Mouse (Mus musculus): ENCODE measurements at regions not wholly inside any gene's neighbourhood (a gene's known extent, or its start where the extent isn't known, plus 50 kb on each side); places are given as distances from the start of the nearest gene placed in this dataset.

DNA sequence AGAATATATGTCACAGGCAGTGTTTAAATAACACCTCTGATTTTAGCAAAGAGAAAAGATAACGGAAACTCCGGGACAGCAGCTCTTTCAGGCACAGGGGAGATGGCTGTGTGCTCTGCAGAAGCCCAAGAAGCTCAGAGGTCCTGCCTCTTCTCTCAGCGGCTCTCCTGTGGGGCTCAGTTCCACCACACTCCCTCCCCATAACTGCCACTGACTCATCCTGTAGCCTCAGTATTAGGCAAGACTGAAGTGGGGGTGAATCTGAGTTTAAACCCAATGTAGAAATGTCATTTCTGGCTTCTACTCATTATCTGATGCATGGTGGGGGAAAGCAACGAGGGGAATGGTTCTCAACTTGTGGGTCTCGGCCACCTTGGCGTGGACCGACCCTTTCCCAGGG is 114.3 kb downstream of the Spata18 start:
- DNase-seq (ENCODE audit: low spot score) (no peak), ATAC-seq (ENCODE audit: extremely low read depth, insufficient number of reproducible peaks, low FRiP score, poor library complexity, severe bottlenecking) (no peak)
- no peaks in the 10 kb centered on the region for H3K36me3 ChIP-seq (replicated peaks)
- TF ChIP-seq CTCF (IDR thresholded peaks at IDR 0.05; ENCODE audit: low read depth, low read length) (no peak), POLR2AphosphoS5 (IDR thresholded peaks at IDR 0.05; ENCODE audit: insufficient replicate concordance, low read depth, low read length) (no peak), TAL1 (conservative IDR thresholded peaks at IDR 0.05; ENCODE audit: low read depth, low read length) (no peak), GATA1 (IDR thresholded peaks at IDR 0.05; ENCODE audit: borderline replicate concordance, low read length) (no peak), GATA2 (IDR thresholded peaks at IDR 0.05; ENCODE audit: borderline replicate concordance, low read depth, low read length) (no peak)
- H3K9me3 ChIP-seq (replicated peaks): no peaks in the 10 kb centered on the region
- no peak overlapping the region for H3K4me3 ChIP-seq (ENCODE audit: low read depth, low read length)
- no peaks in the 10 kb centered on the region for H3K27me3 ChIP-seq (ENCODE audit: insufficient read depth, low read length)
- no peaks in the 10 kb centered on the region for H3K4me1 ChIP-seq (ENCODE audit: insufficient read depth, low read depth, low read length)

DNA sequence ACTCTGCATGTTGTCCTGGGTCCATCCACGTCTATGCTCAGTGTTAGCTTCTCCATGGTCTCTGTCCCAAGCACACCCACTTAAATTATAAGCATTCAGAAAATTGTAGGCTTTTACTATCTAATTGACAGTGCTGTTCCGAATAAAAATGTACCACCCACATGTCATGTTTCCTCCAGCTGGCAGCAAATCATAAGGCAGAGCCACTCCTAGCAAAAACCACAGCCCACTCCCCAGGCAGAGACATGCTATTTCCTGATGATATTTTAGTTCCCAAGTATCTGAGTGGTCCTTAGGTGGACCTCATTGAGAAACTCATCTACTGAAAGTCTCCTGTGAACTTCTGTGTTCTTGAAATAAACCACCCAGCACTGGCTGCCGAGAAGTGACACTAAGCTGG is 117.1 kb downstream of the Spata18 start:
- Histone ChIP-seq H3K4me3 (ENCODE audit: low read depth, low read length) (no peak overlapping the region), H3K4me1 (ENCODE audit: insufficient read depth, low read depth, low read length) (no peaks in the 10 kb centered on the region), H3K36me3 (replicated peaks) (no peaks in the 10 kb centered on the region), H3K27me3 (ENCODE audit: insufficient read depth, low read length) (no peaks in the 10 kb centered on the region), H3K9me3 (replicated peaks) (no peaks in the 10 kb centered on the region)
- no peak for TF ChIP-seq GATA1 (IDR thresholded peaks at IDR 0.05; ENCODE audit: borderline replicate concordance, low read length)
- no peak for TF ChIP-seq TAL1 (conservative IDR thresholded peaks at IDR 0.05; ENCODE audit: low read depth, low read length)
- no peak for TF ChIP-seq CTCF (IDR thresholded peaks at IDR 0.05; ENCODE audit: low read depth, low read length)
- TF ChIP-seq POLR2AphosphoS5 (IDR thresholded peaks at IDR 0.05; ENCODE audit: insufficient replicate concordance, low read depth, low read length): no peak
- TF ChIP-seq GATA2 (IDR thresholded peaks at IDR 0.05; ENCODE audit: borderline replicate concordance, low read depth, low read length): no peak
- no peak for ATAC-seq (ENCODE audit: extremely low read depth, insufficient number of reproducible peaks, low FRiP score, poor library complexity, severe bottlenecking)
- no peak for DNase-seq (ENCODE audit: low spot score)

DNA sequence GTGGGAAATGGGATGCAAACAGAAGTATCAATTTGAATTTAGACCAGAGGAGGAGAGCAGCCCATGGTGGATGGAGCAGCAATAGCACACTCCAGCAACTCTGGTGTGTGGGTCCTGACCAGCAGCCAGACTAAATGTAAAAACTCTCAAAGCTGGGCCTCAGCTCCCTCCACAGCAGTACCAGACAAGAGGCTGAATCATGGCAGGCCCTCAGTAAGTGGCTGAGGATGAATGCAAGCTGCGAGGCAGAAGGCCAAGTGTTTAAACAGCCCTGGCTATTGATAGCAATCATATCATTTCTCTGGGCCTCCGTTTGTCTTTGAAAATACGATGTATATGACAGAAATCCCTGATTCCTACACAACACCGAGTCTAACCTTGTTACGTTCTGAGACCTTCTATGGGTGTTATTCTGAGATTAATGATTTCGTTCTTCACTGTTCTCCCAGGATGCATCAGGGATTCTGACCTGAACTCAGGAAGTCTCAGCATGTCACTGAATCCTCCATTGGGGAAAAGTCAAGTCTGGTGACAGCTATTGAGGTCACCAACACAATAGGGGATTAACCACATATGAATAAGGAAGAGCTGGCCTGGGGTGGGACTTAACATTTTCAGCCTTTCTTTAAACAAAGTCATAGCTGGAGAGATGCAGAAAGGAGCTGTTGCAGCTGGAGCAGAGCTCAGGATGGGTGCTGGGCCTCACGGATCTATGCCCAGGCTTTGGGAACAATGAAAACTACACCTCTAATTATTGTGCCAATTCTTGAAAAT is 124.8 kb downstream of the Spata18 start:
- Histone ChIP-seq H3K4me3 (ENCODE audit: low read depth, low read length) (no peak overlapping the region), H3K27me3 (ENCODE audit: insufficient read depth, low read length) (no peaks in the 10 kb centered on the region), H3K4me1 (ENCODE audit: insufficient read depth, low read depth, low read length) (no peaks in the 10 kb centered on the region), H3K36me3 (replicated peaks) (no peaks in the 10 kb centered on the region), H3K9me3 (replicated peaks) (no peaks in the 10 kb centered on the region)
- no peak for TF ChIP-seq GATA2 (IDR thresholded peaks at IDR 0.05; ENCODE audit: borderline replicate concordance, low read depth, low read length)
- TF ChIP-seq POLR2AphosphoS5 (IDR thresholded peaks at IDR 0.05; ENCODE audit: insufficient replicate concordance, low read depth, low read length): no peak
- TF ChIP-seq GATA1 (IDR thresholded peaks at IDR 0.05; ENCODE audit: borderline replicate concordance, low read length): no peak
- DNase-seq (ENCODE audit: low spot score) (no peak), ATAC-seq (ENCODE audit: extremely low read depth, insufficient number of reproducible peaks, low FRiP score, poor library complexity, severe bottlenecking) (no peak)

DNA sequence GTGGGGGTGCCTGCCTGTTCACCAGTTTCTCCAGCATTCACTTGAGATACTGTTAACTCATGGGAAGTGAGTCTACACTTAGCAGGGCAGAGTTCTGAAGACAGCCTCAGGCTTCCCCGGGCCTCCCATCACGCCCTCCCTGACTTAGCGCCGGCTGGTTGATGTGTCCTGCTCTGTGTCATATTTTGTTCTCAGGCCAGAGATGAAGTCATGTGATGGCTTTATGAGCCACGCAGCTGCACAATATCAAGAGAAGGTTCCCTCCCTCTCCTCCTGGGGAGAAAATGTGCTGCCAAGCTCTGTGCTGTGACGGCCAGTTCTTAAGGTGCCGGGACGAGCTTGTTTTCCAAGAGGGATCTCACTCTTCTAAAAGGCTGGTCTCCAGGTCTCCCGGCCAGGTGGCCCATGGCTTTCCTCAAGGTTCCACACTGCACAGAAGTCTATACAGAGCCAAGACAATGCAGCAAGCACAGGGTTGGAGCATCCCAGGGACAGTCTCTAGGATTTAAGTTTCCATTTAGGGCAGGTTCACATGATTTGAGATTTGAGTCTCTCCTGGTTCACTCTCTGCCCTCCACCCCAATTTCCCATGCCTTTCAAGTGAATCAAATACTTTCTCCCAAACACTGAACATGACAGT is 126.2 kb downstream of the Spata18 start:
- TF ChIP-seq CTCF (IDR thresholded peaks at IDR 0.05; ENCODE audit: low read depth, low read length) (no peak), GATA1 (IDR thresholded peaks at IDR 0.05; ENCODE audit: borderline replicate concordance, low read length) (no peak), GATA2 (IDR thresholded peaks at IDR 0.05; ENCODE audit: borderline replicate concordance, low read depth, low read length) (no peak), TAL1 (conservative IDR thresholded peaks at IDR 0.05; ENCODE audit: low read depth, low read length) (no peak), POLR2AphosphoS5 (IDR thresholded peaks at IDR 0.05; ENCODE audit: insufficient replicate concordance, low read depth, low read length) (no peak)
- H3K36me3 ChIP-seq (replicated peaks): no peaks in the 10 kb centered on the region
- H3K27me3 ChIP-seq (ENCODE audit: insufficient read depth, low read length): no peaks in the 10 kb centered on the region
- H3K4me3 ChIP-seq (ENCODE audit: low read depth, low read length): no peak overlapping the region
- no peak for DNase-seq (ENCODE audit: low spot score)
- no peaks in the 10 kb centered on the region for H3K9me3 ChIP-seq (replicated peaks)
- ATAC-seq (ENCODE audit: extremely low read depth, insufficient number of reproducible peaks, low FRiP score, poor library complexity, severe bottlenecking): no peak
- H3K4me1 ChIP-seq (ENCODE audit: insufficient read depth, low read depth, low read length): no peaks in the 10 kb centered on the region

DNA sequence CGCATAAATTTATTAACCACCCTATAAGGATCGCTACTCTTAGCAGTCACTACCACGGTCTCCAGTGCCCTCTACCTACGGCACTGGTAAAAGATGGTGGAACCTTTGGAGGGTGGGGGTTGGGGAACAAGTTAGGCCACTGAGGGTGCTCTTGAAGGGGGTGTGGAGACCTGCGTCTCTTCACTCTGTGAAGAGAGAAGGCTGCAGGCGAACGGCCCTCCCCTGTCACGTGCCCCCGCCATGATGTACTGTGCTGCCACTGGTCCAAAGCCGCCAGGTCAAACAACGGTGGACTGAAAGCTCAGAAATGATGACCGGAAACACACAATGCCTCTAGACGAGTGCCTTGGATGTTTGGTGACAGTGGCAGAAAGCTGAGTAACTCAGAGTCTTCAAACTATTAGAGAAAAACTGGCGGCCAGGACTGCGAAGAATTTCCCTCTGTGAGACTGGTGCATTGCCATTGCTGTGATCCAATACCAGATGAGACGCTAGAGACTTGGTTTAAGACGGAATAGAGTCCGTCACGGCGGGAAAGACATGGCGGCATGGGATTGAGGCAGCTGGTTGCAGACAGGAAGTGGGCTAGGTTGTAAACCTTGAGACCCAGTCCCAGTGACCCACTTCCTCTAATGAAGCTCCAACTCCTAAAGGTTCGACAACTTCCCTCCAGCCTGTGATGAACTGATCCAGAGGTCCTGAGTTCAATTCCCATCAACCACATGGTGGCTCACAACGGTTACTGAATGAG is 130.2 kb downstream of the Spata18 start:
- Histone ChIP-seq H3K4me3 (ENCODE audit: low read depth, low read length) (no peak overlapping the region), H3K9me3 (replicated peaks) (no peaks in the 10 kb centered on the region), H3K36me3 (replicated peaks) (no peaks in the 10 kb centered on the region), H3K4me1 (ENCODE audit: insufficient read depth, low read depth, low read length) (no peaks in the 10 kb centered on the region), H3K27me3 (ENCODE audit: insufficient read depth, low read length) (no peaks in the 10 kb centered on the region)
- TF ChIP-seq GATA1 (IDR thresholded peaks at IDR 0.05; ENCODE audit: borderline replicate concordance, low read length) (no peak), CTCF (IDR thresholded peaks at IDR 0.05; ENCODE audit: low read depth, low read length) (no peak), GATA2 (IDR thresholded peaks at IDR 0.05; ENCODE audit: borderline replicate concordance, low read depth, low read length) (no peak), TAL1 (conservative IDR thresholded peaks at IDR 0.05; ENCODE audit: low read depth, low read length) (no peak), POLR2AphosphoS5 (IDR thresholded peaks at IDR 0.05; ENCODE audit: insufficient replicate concordance, low read depth, low read length) (no peak)
- no peak for ATAC-seq (ENCODE audit: extremely low read depth, insufficient number of reproducible peaks, low FRiP score, poor library complexity, severe bottlenecking)
- DNase-seq (ENCODE audit: low spot score): no peak

Data from G1E (cell line).